In genomic region chr16:8582579-8583295, GRCm38 (mm10) we compare ENCODE assay signal across 18 mouse cellular contexts. TPM values are rescaled to one million over a fixed set of nuclear protein-coding genes. Genes with fewer than 3 reads are reported as not detected.
DNase-seq lines count a peak whose midpoint lies in the region; ATAC-seq and TF ChIP-seq lines count a peak whose summit lies in the region.
"Had no signal": no experiment of that assay in that cellular context is flagged by ENCODE, and none has a peak within 500 bp of the region (broad histone marks: within the 10 kb centered on the region; RNA-seq: fewer than 3 reads in every experiment).

No protein-coding gene starts in this region.

- H3K36me3 ChIP-seq in hindbrain, postnatal 0 days (ENCODE audit: insufficient read depth, low read length), result peaks cover 36% of the 10 kb centered on the region; the same call in 1 of the 2 replicates
- H3K36me3 ChIP-seq in hindbrain, embryonic 14.5 days (replicated peaks; ENCODE audit: control insufficient read depth, insufficient read depth), result peaks cover 35% of the 10 kb centered on the region
- H3K36me3 ChIP-seq in lung, embryonic 14.5 days (ENCODE audit: insufficient read depth), result no peaks in the 10 kb centered on the region; the same call in 1 of the 2 replicates

- no peaks in the 10 kb centered on the region for H3K9me3 ChIP-seq in hindbrain, postnatal 0 days (ENCODE audit: low read length)
- no peaks in the 10 kb centered on the region for H3K9me3 ChIP-seq in hindbrain, embryonic 14.5 days (ENCODE audit: control insufficient read depth, low read length)
- H3K9me3 ChIP-seq in lung, embryonic 14.5 days (ENCODE audit: low read depth, low read length), result no peaks in the 10 kb centered on the region

- WGBS in hindbrain, postnatal 0 days, result 98% methylated on average over 5 of the region's 5 CpGs
- WGBS in hindbrain, embryonic 14.5 days, result 97% methylated on average over 5 of the region's 5 CpGs
- 95% methylated on average over 5 of the region's 5 CpGs for WGBS in lung, embryonic 14.5 days

- H3K9ac ChIP-seq in hindbrain, postnatal 0 days (replicated peaks; ENCODE audit: low read length), result no peak overlapping the region
- no peak overlapping the region for H3K9ac ChIP-seq in hindbrain, embryonic 14.5 days
- no peak overlapping the region for H3K9ac ChIP-seq in lung, embryonic 14.5 days
- H3K9ac ChIP-seq: embryonic facial prominence, embryonic 12.5 days had no signal

- no peak overlapping the region for H3K27ac ChIP-seq in hindbrain, postnatal 0 days
- no peak overlapping the region for H3K27ac ChIP-seq in hindbrain, embryonic 14.5 days
- H3K27ac ChIP-seq in lung, embryonic 14.5 days (ENCODE audit: low read depth), result no peak overlapping the region
- H3K27ac ChIP-seq: embryonic facial prominence, embryonic 12.5 days; heart, embryonic 10.5 days had no signal

- DNase-seq in hindbrain, postnatal 0 days (ENCODE audit: low spot score), result no peak
- no peak for DNase-seq in hindbrain, embryonic 14.5 days (ENCODE audit: low spot score)
- DNase-seq in lung, embryonic 14.5 days, result no peak
- no peak for DNase-seq in lung, postnatal 10 days
- DNase-seq in Patski (ENCODE audit: low read depth, low spot score), result no peak
- peak; percentile 19 for DNase-seq in induced T-regulatory cell, adult 2 months (ENCODE audit: low read depth)
- no peak for DNase-seq in thymus, postnatal 36 days
- DNase-seq: adrenal gland, postnatal 14 days; cerebellum, adult 8-10 months; gastrocnemius, postnatal 10 days; heart, postnatal 4 days; lung, adult 18-20 months; midbrain, embryonic 14.5 days; retina, postnatal 1 day; thymus, postnatal 14 days had no signal

- peak; percentile 43 for TF ChIP-seq CTCF in hindbrain, postnatal 0 days (IDR thresholded peaks at IDR 0.05; ENCODE audit: low read depth)
- 0 out of 2 replicates have a peak, but pooled peaks have one; percentile 17 for TF ChIP-seq CTCF in lung, embryonic 14.5 days (IDR thresholded peaks at IDR 0.05; ENCODE audit: low read depth)
- peak; percentile 58 for TF ChIP-seq CTCF in Patski (IDR thresholded peaks at IDR 0.05)

- no peak overlapping the region for H3K4me3 ChIP-seq in hindbrain, postnatal 0 days (ENCODE audit: low read length)
- no peak overlapping the region for H3K4me3 ChIP-seq in hindbrain, embryonic 14.5 days (replicated peaks; ENCODE audit: low read length)
- H3K4me3 ChIP-seq in lung, embryonic 14.5 days (ENCODE audit: low read depth, low read length), result no peak overlapping the region
- H3K4me3 ChIP-seq: embryonic facial prominence, embryonic 12.5 days; heart, embryonic 10.5 days had no signal

- POLR2A ChIA-PET in Patski (lab: Charles Lee), result no interaction called here

- H3K27me3 ChIP-seq in hindbrain, postnatal 0 days (ENCODE audit: insufficient read depth, low read length), result no peaks in the 10 kb centered on the region
- no peaks in the 10 kb centered on the region for H3K27me3 ChIP-seq in hindbrain, embryonic 14.5 days (ENCODE audit: control insufficient read depth, insufficient read depth, low read length)
- H3K27me3 ChIP-seq in lung, embryonic 14.5 days (ENCODE audit: insufficient read depth, low read length), result no peaks in the 10 kb centered on the region
- H3K27me3 ChIP-seq in Patski, result no peaks in the 10 kb centered on the region
- H3K27me3 ChIP-seq: embryonic facial prominence, embryonic 12.5 days had no signal

- no peak overlapping the region for H3K4me2 ChIP-seq in hindbrain, postnatal 0 days (ENCODE audit: low read depth, low read length)
- no peak overlapping the region for H3K4me2 ChIP-seq in hindbrain, embryonic 14.5 days (replicated peaks)
- no peak overlapping the region for H3K4me2 ChIP-seq in lung, embryonic 14.5 days
- H3K4me2 ChIP-seq: embryonic facial prominence, embryonic 12.5 days had no signal

- no peak for ATAC-seq in hindbrain, postnatal 0 days
- ATAC-seq in hindbrain, embryonic 14.5 days (ENCODE audit: low FRiP score), result no peak
- ATAC-seq in lung, embryonic 14.5 days (ENCODE audit: insufficient read depth), result no peak
- ATAC-seq in Patski, result no peak
- ATAC-seq: activated CD4-positive, CD25-positive, alpha-beta regulatory T cell, adult 4 months had no signal

- no peaks in the 10 kb centered on the region for H3K4me1 ChIP-seq in hindbrain, postnatal 0 days (ENCODE audit: insufficient read depth, low read length)
- H3K4me1 ChIP-seq in hindbrain, embryonic 14.5 days (replicated peaks; ENCODE audit: control insufficient read depth, insufficient read depth, low read length), result no peaks in the 10 kb centered on the region
- H3K4me1 ChIP-seq in lung, embryonic 14.5 days (ENCODE audit: insufficient read depth), result no peaks in the 10 kb centered on the region
- H3K4me1 ChIP-seq: embryonic facial prominence, embryonic 12.5 days; heart, embryonic 10.5 days had no signal

- CTCF ChIA-PET in Patski (lab: Charles Lee), result interaction anchor here (1.2 kb wide), 1 partner anchor 62 kb away, joined by 3 read pairs; no protein-coding TSS in a partner anchor

- in situ Hi-C loops in Patski (cut with MboI; ENCODE audit: low pct_unique_long_range_greater_than_20kb), result no loop called here

RNA-seq across cellular contexts. Expression of gene Pmm2, which starts 54.7 kb away (rescaled TPM):
- total RNA-seq in hindbrain, postnatal 0 days (2014; rRNA removed), result 33.1 and 44.4 TPM in 2 replicates
- 25.7 and 28.5 TPM in 2 replicates for polyA plus RNA-seq in hindbrain, postnatal 0 days (2015; fragmentation: Nextera tagmentation; extraction: Ambion mirVana)
- 31.7 and 37.0 TPM in 2 replicates for polyA plus RNA-seq in hindbrain, embryonic 14.5 days (2014; fragmentation: Nextera tagmentation; extraction: Ambion mirVana)
- polyA plus RNA-seq in lung, embryonic 14.5 days (2014; fragmentation: Nextera tagmentation; extraction: Ambion mirVana), result 51.7 and 52.0 TPM in 2 replicates
- 48.5 TPM for polyA plus RNA-seq in Patski (2021)

RNA-seq across cellular contexts. Expression of gene Tmem186, which starts 54.8 kb away (rescaled TPM):
- total RNA-seq in hindbrain, postnatal 0 days (2014; rRNA removed), result 18.9 and 19.1 TPM in 2 replicates
- 14.5 and 15.7 TPM in 2 replicates for polyA plus RNA-seq in hindbrain, postnatal 0 days (2015; fragmentation: Nextera tagmentation; extraction: Ambion mirVana)
- polyA plus RNA-seq in hindbrain, embryonic 14.5 days (2014; fragmentation: Nextera tagmentation; extraction: Ambion mirVana), result 15.1 and 15.3 TPM in 2 replicates
- 11.7 and 12.3 TPM in 2 replicates for polyA plus RNA-seq in lung, embryonic 14.5 days (2014; fragmentation: Nextera tagmentation; extraction: Ambion mirVana)
- polyA plus RNA-seq in Patski (2021), result 12.6 TPM
